Mouse (Mus musculus) C2C12 (cell line): ENCODE results near the gene Tmcc3. TPM values are rescaled to one million over a fixed set of nuclear protein-coding genes. Genes with fewer than 3 reads are reported as not detected.

ENCODE experiments used
- H3K27me3 ChIP-seq: one replicate; pipeline ENCODE4 v1.6.1; 2011; ENCODE audit not compliant: control insufficient read depth, insufficient read depth, insufficient read length
- H3K36me3 ChIP-seq: one replicate; pipeline ENCODE4 v1.6.1; 2011; ENCODE audit not compliant: control insufficient read depth, insufficient read depth
- H3K4me3 ChIP-seq: one replicate; pipeline ENCODE4 v1.5.1; 2011; ENCODE audit warnings: mild to moderate bottlenecking, control low read depth; ENCODE audit not compliant: poor library complexity, insufficient read depth, severe bottlenecking
- H3K79me2 ChIP-seq: one replicate; pipeline ENCODE4 v1.6.1; 2011; ENCODE audit not compliant: control insufficient read depth, insufficient read depth
- H3K79me3 ChIP-seq: one replicate; pipeline ENCODE4 v1.6.1; 2011; ENCODE audit warnings: low read depth, control low read depth
- H3ac ChIP-seq: one replicate; pipeline ENCODE3; 2011; ENCODE audit warnings: low read depth; ENCODE audit not compliant: control insufficient read depth, insufficient read length
- CEBPB ChIP-seq: IDR thresholded peaks from one replicate; pipeline ENCODE4 v1.6.1; 2011; ENCODE audit warnings: low read depth, mild to moderate bottlenecking, control low read depth, moderate library complexity
- CTCF ChIP-seq: IDR thresholded peaks from one replicate; pipeline ENCODE4 v1.5.1; 2011; ENCODE audit not compliant: control insufficient read depth, insufficient read depth, insufficient read length
- FOSL1 ChIP-seq: IDR thresholded peaks from one replicate; pipeline ENCODE4 v1.8.0; 2011; ENCODE audit warnings: mild to moderate bottlenecking, low read length; ENCODE audit not compliant: poor library complexity, insufficient read depth, severe bottlenecking
- MAX ChIP-seq: IDR thresholded peaks from one replicate; pipeline ENCODE4 v1.6.1; 2011; ENCODE audit warnings: mild to moderate bottlenecking, control low read depth
- MYOD1 ChIP-seq: IDR thresholded peaks from one replicate; pipeline ENCODE4 v1.6.1; 2011; ENCODE audit warnings: low read depth; ENCODE audit not compliant: control insufficient read depth, insufficient read length
- MYOG ChIP-seq: IDR thresholded peaks from one replicate; pipeline ENCODE4 v1.6.1; 2011; ENCODE audit not compliant: control insufficient read depth, insufficient read length; ENCODE audit errors: extremely low read depth
- USF1 ChIP-seq: IDR thresholded peaks from one replicate; pipeline ENCODE4 v1.6.1; 2011; ENCODE audit warnings: low read depth, mild to moderate bottlenecking, control low read depth, moderate library complexity
- polyA plus RNA-seq: library from polyadenylated mRNA; unstranded; fragments of >200 nt; fragmentation: generic; extraction: Trizol; gene quantifications from one replicate; pipeline ENCODE4 v1.2.1, GENCODE M21; 2012; ENCODE audit warnings: missing spikeins

Gene Tmcc3
- polyA plus RNA-seq, 1 experiment: 3.5 TPM

GRCm38 (mm10) chr10:94562991-94563390 lies 251.2 kb downstream of the Tmcc3 start:
- TF ChIP-seq MYOG (no peak), CTCF (no peak)
- Histone ChIP-seq H3K27me3 (no peaks in the 10 kb centered on the region), H3K36me3 (peaks cover 7% of the 10 kb centered on the region), H3K79me3 (peaks cover 2% of the 10 kb centered on the region), H3ac (no peak overlapping the region), H3K79me2 (peaks cover 42% of the 10 kb centered on the region), H3K4me3 (no peak overlapping the region)

DNA sequence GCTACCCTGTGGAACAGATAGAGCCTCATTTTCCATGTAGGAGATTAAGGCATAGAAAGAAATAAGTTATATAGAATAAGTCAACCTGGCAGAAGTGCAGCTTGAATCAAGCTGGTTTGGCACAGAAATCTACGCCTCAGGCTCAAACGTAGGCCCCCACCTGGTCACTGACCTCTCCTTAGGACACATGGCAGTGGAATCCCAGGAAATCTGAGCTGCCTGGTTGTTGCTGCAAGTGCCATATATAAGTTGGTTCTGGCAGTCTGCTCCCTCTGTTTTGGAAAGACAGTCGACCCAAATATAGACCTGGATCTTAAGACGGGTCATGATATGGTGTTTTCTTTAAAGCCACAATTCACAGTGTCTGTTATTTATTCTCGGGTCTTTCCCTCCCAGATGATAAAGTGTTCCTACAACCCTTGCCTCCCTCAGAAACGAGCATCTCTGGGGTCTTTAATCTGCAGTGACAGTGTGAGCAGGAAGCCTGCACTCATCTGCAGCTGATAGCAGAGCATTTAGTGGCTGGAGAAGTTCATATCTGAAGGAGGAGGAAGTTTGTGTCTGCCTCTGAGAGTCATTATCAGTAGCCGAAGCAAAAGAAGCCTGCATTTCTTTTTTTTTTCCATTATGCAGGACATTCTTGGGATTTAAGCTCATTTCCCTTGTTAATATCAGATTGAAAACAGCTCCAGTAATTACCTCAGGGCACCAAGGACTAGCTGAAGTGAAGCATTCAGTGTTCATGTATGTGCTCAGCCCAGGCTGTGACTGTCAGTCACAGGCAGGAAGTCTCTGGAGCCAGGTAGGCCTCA lies 253.9 kb downstream of the Tmcc3 start:
- Histone ChIP-seq H3K27me3 (no peaks in the 10 kb centered on the region), H3K79me3 (peaks cover 2% of the 10 kb centered on the region), H3K4me3 (no peak overlapping the region), H3K36me3 (no peaks in the 10 kb centered on the region), H3K79me2 (peaks cover 63% of the 10 kb centered on the region), H3ac (no peak overlapping the region)
- TF ChIP-seq CTCF (no peak), MAX (no peak), USF1 (no peak), FOSL1 (no peak), MYOG (no peak), MYOD1 (no peak), CEBPB (no peak)

DNA sequence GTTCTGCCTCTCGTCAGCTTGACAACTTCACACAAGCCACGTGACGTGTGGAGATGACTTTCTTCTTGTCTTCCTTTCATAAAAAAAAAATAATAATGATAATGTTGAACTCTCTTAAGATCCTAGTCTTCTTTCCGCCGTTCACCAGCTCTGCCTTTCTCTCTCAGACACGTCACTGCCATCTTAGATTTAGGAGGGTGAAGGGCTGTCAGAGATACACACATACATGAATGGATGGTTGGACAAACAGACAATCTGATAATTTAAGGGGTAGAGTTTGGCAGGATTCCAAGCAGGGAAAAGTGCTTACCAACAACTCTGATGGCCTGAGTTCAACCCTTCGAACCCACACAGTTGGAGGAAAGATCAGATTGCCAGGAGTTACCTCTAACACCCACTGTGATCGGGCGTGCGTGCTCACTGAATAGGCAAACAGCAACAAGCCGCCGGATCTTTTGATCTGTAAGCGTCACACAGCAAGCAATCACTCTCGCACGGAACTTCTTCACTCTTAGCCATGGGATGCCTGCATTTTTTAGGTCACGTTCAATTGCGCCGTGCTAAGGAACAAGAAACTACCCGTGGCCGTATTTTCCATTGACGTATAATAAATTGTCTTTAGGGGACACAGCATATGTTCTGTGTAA lies 254.6 kb downstream of the Tmcc3 start:
- Histone ChIP-seq H3K79me3 (peaks cover 2% of the 10 kb centered on the region), H3ac (no peak overlapping the region), H3K79me2 (peaks cover 63% of the 10 kb centered on the region), H3K27me3 (no peaks in the 10 kb centered on the region), H3K4me3 (no peak overlapping the region), H3K36me3 (no peaks in the 10 kb centered on the region)
- no peak for TF ChIP-seq USF1
- no peak for TF ChIP-seq MYOD1
- TF ChIP-seq MYOG: no peak
- no peak for TF ChIP-seq MAX
- TF ChIP-seq CEBPB: no peak
- TF ChIP-seq CTCF: no peak
- no peak for TF ChIP-seq FOSL1

- Histone ChIP-seq H3K36me3 (no peaks in the 10 kb centered on the region), H3K27me3 (no peaks in the 10 kb centered on the region), H3ac (no peak overlapping the region), H3K79me3 (peaks cover 2% of the 10 kb centered on the region), H3K4me3 (no peak overlapping the region), H3K79me2 (peaks cover 70% of the 10 kb centered on the region)
- TF ChIP-seq MYOD1 (no peak), MYOG (no peak), CTCF (no peak), USF1 (no peak), CEBPB (no peak), FOSL1 (no peak), MAX (no peak)
Observed at GRCm38 (mm10) chr10:94567251-94567650, 255.5 kb downstream of the Tmcc3 start.

- H3K79me2 ChIP-seq: peaks cover 70% of the 10 kb centered on the region
- no peaks in the 10 kb centered on the region for H3K27me3 ChIP-seq
- H3ac ChIP-seq: no peak overlapping the region
- TF ChIP-seq MAX (no peak), FOSL1 (no peak), MYOG (no peak), MYOD1 (no peak), CEBPB (no peak), CTCF (no peak), USF1 (no peak)
- peaks cover 2% of the 10 kb centered on the region for H3K79me3 ChIP-seq
- no peak overlapping the region for H3K4me3 ChIP-seq
- H3K36me3 ChIP-seq: no peaks in the 10 kb centered on the region
Observed at GRCm38 (mm10) chr10:94567915-94568314, 256.2 kb downstream of the Tmcc3 start.

- Histone ChIP-seq H3K79me3 (peaks cover 2% of the 10 kb centered on the region), H3K36me3 (no peaks in the 10 kb centered on the region)
Observed at GRCm38 (mm10) chr10:94568867-94569266, 257.1 kb downstream of the Tmcc3 start.

More at GRCm38 (mm10) chr10:94568867-94569266, 257.1 kb downstream of the Tmcc3 start:
- no peak overlapping the region for H3K4me3 ChIP-seq
- H3K79me2 ChIP-seq: peaks cover 75% of the 10 kb centered on the region
- TF ChIP-seq CTCF: no peak
- TF ChIP-seq MYOD1: no peak
- no peak for TF ChIP-seq MAX
- no peak for TF ChIP-seq USF1
- TF ChIP-seq MYOG: no peak
- TF ChIP-seq CEBPB: no peak
- TF ChIP-seq FOSL1: no peak
- H3K27me3 ChIP-seq: no peaks in the 10 kb centered on the region
- no peak overlapping the region for H3ac ChIP-seq
